Mouse (Mus musculus): ENCODE data around the gene Abcd3. TPM values are rescaled to one million over a fixed set of nuclear protein-coding genes. Genes with fewer than 3 reads are reported as not detected.
A peak's percentile ranks its signal among the peaks of the same experiment; 100 is the strongest.

The Abcd3 gene
- polyA plus RNA-seq, 1 experiment: 23.3 TPM

DNA sequence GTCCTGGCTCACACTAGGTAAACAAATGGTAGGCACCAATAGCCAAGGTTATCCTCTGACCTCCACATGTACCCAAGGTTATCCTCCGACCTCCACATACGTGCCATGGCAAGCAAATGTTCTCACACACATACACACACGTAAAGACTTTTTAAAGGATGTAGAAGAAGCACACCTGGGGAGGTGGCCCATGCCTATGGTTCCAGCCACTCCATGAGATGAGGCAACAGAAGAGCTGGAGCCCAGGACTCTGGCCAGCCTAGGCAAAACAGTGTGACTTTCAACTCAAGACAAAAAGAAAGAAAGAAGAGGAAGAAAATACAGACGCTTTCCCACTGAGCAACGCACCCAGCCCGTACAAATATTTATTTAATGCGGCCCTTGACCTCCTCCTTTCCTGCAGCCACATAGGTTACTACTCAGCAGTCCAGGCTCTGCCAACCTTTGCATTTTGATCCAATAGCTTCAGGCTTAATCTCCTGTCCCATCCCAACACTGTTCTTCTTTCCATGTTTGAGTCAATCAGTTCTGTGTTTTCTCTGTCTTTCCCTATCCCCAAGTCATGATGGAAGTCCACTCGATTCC lies 6.5 kb upstream of the Abcd3 start:
- Histone ChIP-seq H3K27ac (ENCODE audit: insufficient read depth, low read length) (no peak overlapping the region), H3K4me3 (ENCODE audit: insufficient read depth, low read length) (no peak overlapping the region), H3K4me1 (ENCODE audit: control insufficient read depth, insufficient read depth, low read length) (no peaks in the 10 kb centered on the region)
- no peak for TF ChIP-seq CTCF (IDR thresholded peaks at IDR 0.05; ENCODE audit: extremely low read depth, insufficient read depth, low read length)
- no peak for TF ChIP-seq POLR2A (IDR thresholded peaks at IDR 0.05; ENCODE audit: extremely low read depth, insufficient read depth, low read length)

DNA sequence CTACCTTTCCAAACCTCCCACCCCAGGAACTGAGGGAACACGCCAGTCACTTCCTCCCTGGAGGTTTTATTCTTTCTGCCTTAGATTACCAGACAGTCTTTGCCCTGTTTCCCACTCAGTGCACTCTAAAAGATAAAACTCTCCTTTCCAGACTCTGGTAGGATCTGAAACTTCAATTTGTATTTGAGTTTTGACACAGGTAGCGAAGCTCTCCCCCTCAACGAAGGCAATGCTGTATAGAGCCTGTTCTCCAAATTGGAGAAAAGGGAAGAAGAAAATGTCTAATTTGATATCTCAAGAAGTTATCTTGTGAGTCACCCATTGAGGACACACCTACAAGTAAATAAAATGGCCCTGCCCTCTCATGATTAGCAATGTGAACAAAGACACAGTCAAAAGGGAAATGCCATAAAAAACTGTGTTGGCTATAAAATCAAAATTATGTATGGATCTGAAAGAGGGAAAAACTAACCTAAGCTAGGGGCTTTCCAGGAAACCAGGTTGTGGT lies 4.6 kb upstream of the Abcd3 start:
- Histone ChIP-seq H3K27ac (ENCODE audit: insufficient read depth, low read length) (no peak overlapping the region), H3K4me3 (ENCODE audit: insufficient read depth, low read length) (no peak overlapping the region), H3K4me1 (ENCODE audit: control insufficient read depth, insufficient read depth, low read length) (no peaks in the 10 kb centered on the region; the same call in 1 of the 2 replicates)
- TF ChIP-seq CTCF (IDR thresholded peaks at IDR 0.05; ENCODE audit: extremely low read depth, insufficient read depth, low read length) (no peak), POLR2A (IDR thresholded peaks at IDR 0.05; ENCODE audit: extremely low read depth, insufficient read depth, low read length) (no peak)

DNA sequence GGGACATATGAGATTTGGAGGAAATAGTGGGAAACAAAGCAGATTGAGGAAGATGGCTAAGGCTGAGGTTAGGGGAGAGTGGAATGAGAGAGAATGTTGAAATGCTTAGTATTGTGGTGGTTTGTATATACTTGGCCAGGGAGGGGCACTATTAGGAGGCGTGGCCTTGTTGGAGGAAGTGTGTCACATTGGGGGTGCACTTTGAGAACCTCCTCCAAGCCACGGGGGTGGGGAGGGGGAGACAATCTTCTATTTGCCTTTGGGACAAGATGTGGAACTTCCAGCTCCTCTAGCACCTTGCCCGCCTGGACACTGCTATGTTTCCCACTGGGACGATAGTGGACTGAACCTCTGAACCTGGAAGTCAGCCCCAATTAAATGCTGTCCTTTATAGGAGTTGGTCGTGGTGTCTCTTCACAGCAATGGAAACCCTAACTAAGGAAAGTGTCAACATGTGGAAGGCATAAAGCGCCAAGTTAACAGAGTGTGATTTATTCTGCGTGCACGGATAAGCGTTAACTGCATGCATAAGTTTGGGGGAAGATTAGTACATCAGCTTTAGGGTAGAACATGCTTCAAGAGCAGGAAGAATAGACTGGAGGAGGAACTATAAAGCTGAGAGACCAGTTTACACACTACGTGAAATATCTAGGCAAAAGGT lies 3.8 kb upstream of the Abcd3 start:
- no peak for TF ChIP-seq POLR2A (IDR thresholded peaks at IDR 0.05; ENCODE audit: extremely low read depth, insufficient read depth, low read length)
- TF ChIP-seq CTCF (IDR thresholded peaks at IDR 0.05; ENCODE audit: extremely low read depth, insufficient read depth, low read length): no peak
- H3K4me1 ChIP-seq (ENCODE audit: control insufficient read depth, insufficient read depth, low read length): no peaks in the 10 kb centered on the region; the same call in 1 of the 2 replicates
- no peak overlapping the region for H3K4me3 ChIP-seq (ENCODE audit: insufficient read depth, low read length)
- H3K27ac ChIP-seq (ENCODE audit: insufficient read depth, low read length): no peak overlapping the region

DNA sequence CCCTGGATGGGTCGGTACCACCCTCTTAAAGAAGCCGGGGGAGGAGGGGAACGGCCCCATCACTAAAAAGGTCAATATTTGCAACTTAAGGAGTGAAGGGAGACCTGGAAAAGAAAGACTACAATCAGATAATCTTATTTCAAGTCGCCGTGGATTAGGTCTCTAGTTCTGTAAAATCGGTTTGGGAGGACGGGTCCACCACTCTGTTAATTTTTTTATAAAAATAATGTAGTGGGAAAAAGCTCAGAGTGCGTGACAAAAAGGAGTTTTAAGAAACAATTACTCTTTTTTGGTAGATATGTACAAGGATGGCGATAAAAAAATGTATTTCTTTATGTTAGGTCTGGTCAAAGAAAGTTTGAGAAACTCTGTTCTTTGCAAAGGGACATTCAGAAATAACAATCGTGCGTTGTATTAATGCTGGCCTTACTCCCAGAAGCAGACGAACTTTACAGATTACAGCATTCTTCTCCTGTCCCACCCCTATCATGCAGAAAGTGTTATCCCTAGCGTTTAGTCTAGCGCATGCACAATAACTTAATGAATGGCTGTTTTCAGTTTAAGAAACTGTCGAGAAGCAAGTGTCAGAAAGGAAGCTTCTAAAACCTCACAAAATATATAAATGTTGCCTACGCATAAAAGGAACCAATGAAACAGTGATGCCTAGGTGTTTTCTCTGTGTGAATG lies 590 bp upstream of the Abcd3 start:
- TF ChIP-seq POLR2A (IDR thresholded peaks at IDR 0.05; ENCODE audit: extremely low read depth, insufficient read depth, low read length): no peak
- no peak for TF ChIP-seq CTCF (IDR thresholded peaks at IDR 0.05; ENCODE audit: extremely low read depth, insufficient read depth, low read length)
- Histone ChIP-seq H3K27ac (ENCODE audit: insufficient read depth, low read length) (no peak overlapping the region), H3K4me1 (ENCODE audit: control insufficient read depth, insufficient read depth, low read length) (no peaks in the 10 kb centered on the region; the same call in 1 of the 2 replicates), H3K4me3 (ENCODE audit: insufficient read depth, low read length) (peak overlapping the region; percentile 92)

DNA sequence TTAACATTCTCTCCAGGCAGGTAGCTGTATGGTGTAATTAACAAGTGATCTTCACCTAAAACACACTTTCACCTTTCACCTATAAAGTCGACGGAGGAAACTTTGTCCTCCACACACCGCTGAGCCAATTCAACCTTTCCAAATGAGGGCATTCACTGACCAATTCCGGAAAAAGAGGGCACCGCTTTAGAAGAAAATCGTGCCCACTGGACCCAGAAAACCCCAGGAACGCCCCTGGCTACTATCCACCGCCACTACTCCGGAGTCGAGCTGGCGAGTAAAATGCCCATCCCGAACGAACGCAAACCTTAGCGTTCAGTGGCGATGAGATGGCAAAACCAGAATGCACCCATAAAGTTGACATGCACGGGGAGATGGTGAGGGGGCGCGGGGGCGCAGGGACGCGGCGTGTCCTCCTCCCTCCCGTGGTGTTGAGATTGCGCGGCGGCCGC lies 663 bp downstream of the Abcd3 start:
- peak overlapping the region; percentile 88 for H3K27ac ChIP-seq (ENCODE audit: insufficient read depth, low read length)
- H3K4me1 ChIP-seq (ENCODE audit: control insufficient read depth, insufficient read depth, low read length): no peaks in the 10 kb centered on the region; the same call in 1 of the 2 replicates
- TF ChIP-seq POLR2A (IDR thresholded peaks at IDR 0.05; ENCODE audit: extremely low read depth, insufficient read depth, low read length): no peak
- no peak for TF ChIP-seq CTCF (IDR thresholded peaks at IDR 0.05; ENCODE audit: extremely low read depth, insufficient read depth, low read length)

DNA sequence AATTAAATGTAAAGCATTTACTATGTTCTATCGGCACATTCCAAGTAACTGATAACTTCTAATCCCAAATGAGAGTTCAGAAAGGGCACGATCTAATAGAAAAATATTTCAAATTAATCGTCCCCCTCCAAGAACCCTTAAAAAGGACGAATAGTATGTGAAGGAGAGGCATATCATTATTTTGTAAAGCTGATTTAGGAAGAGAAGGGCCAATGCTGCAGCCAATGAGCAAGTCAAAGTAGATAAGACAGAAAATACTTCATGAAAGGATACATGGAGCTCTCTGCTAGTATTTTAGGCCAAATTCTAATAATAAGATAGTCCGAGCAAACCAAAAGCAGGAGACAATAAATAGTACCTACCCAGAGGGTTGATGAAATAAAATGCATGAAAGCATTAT lies 1.3 kb downstream of the Abcd3 start:
- TF ChIP-seq POLR2A (IDR thresholded peaks at IDR 0.05; ENCODE audit: extremely low read depth, insufficient read depth, low read length): no peak
- no peak for TF ChIP-seq CTCF (IDR thresholded peaks at IDR 0.05; ENCODE audit: extremely low read depth, insufficient read depth, low read length)
- peak overlapping the region; percentile 92; the same call in 1 of the 2 replicates for H3K4me3 ChIP-seq (ENCODE audit: insufficient read depth, low read length)
- no peaks in the 10 kb centered on the region; the same call in 1 of the 2 replicates for H3K4me1 ChIP-seq (ENCODE audit: control insufficient read depth, insufficient read depth, low read length)
- no peak overlapping the region for H3K27ac ChIP-seq (ENCODE audit: insufficient read depth, low read length)

More for the DNA sequence above, 663 bp downstream of the Abcd3 start:
- H3K4me3 ChIP-seq (ENCODE audit: insufficient read depth, low read length): peak overlapping the region; percentile 92

DNA sequence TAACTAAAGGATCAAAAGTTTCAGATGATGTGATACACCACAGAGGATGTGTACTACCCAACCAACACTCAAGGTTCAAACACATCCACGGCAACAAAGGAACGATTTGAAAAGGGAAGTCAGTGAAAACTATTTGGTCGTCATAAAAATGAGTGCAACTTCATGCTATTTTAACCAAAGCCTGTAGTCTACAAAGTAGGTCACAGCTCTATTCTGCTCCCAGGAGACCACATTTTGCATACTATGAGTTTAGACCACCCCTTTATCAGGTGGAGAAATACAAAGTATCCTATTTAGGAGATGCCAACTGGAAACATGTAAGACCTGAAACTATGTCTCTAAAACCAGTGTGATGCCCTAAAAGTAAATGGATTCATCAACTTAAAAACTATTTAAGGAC lies 6.9 kb downstream of the Abcd3 start:
- Histone ChIP-seq H3K4me3 (ENCODE audit: insufficient read depth, low read length) (no peak overlapping the region), H3K27ac (ENCODE audit: insufficient read depth, low read length) (no peak overlapping the region), H3K4me1 (ENCODE audit: control insufficient read depth, insufficient read depth, low read length) (no peaks in the 10 kb centered on the region; the same call in 1 of the 2 replicates)
- TF ChIP-seq CTCF (IDR thresholded peaks at IDR 0.05; ENCODE audit: extremely low read depth, insufficient read depth, low read length) (no peak), POLR2A (IDR thresholded peaks at IDR 0.05; ENCODE audit: extremely low read depth, insufficient read depth, low read length) (no peak)

DNA sequence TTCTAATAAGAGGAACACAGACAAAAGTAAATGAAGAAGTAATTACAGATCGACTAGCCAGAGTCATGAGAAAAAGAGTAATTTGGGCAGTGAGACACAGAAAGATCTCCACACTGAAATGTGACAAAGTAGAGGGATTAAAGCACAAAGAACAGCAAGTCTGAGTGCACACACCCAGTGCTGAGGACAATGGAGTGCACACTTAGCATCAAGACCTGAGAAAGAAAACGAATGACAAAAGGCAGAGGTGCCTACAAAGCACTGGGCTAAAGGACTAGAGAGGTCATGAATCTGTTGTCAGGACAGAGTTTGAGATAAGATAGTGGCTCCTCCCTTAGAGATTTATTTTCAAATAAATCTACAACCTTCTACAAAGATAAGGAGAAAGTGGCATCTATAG lies 20.9 kb downstream of the Abcd3 start:
- no peak for TF ChIP-seq POLR2A (IDR thresholded peaks at IDR 0.05; ENCODE audit: extremely low read depth, insufficient read depth, low read length)
- no peak for TF ChIP-seq CTCF (IDR thresholded peaks at IDR 0.05; ENCODE audit: extremely low read depth, insufficient read depth, low read length)
- no peaks in the 10 kb centered on the region for H3K4me1 ChIP-seq (ENCODE audit: control insufficient read depth, insufficient read depth, low read length)
- no peak overlapping the region for H3K27ac ChIP-seq (ENCODE audit: insufficient read depth, low read length)
- no peak overlapping the region for H3K4me3 ChIP-seq (ENCODE audit: insufficient read depth, low read length)

DNA sequence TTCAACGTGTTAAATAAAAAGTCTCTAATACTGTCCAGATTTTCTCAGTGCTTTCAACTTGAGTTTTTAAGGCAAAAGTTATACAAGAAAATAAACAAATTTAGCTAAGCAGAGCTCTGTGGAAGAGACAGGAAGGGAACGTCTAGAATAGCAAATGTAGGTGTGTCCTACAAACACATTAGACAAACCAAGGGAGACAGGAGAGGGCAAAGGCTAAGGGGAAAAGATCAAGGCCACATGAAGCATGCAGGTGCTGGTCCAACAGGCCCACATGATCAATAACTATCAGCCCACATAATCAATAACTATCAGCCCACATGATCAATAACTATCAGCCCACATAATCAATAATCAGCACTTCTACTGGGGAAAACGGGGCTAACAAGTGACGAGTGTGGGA lies 22.9 kb downstream of the Abcd3 start:
- Histone ChIP-seq H3K4me3 (ENCODE audit: insufficient read depth, low read length) (no peak overlapping the region), H3K27ac (ENCODE audit: insufficient read depth, low read length) (no peak overlapping the region), H3K4me1 (ENCODE audit: control insufficient read depth, insufficient read depth, low read length) (no peaks in the 10 kb centered on the region)
- TF ChIP-seq POLR2A (IDR thresholded peaks at IDR 0.05; ENCODE audit: extremely low read depth, insufficient read depth, low read length) (no peak), CTCF (IDR thresholded peaks at IDR 0.05; ENCODE audit: extremely low read depth, insufficient read depth, low read length) (no peak)

Data from cortical plate, adult 2 months (tissue).